Comparison of ENCODE assay signal across 14 mouse cellular contexts in genomic region chr17:11303116-11303515, GRCm38 (mm10).
DNase-seq lines count a peak whose midpoint lies in the region; ATAC-seq and TF ChIP-seq lines count a peak whose summit lies in the region.
"Had no signal": no experiment of that assay in that cellular context is flagged by ENCODE, and none has a peak within 500 bp of the region (broad histone marks: within the 10 kb centered on the region; RNA-seq: fewer than 3 reads in every experiment).

No protein-coding gene starts in this region.

- H3K4me1 ChIP-seq in hindbrain, postnatal 0 days (ENCODE audit: insufficient read depth, low read length) = no peaks in the 10 kb centered on the region
- H3K4me1 ChIP-seq in hindbrain, embryonic 12.5 days = no peaks in the 10 kb centered on the region
- H3K4me1 ChIP-seq: heart, embryonic 15.5 days; limb, embryonic 13.5 days; lung, embryonic 15.5 days had no signal

- no peak overlapping the region for H3K4me2 ChIP-seq in hindbrain, postnatal 0 days (ENCODE audit: low read depth, low read length)
- no peak overlapping the region for H3K4me2 ChIP-seq in hindbrain, embryonic 12.5 days (replicated peaks)
- H3K4me2 ChIP-seq: heart, embryonic 15.5 days; limb, embryonic 13.5 days; lung, embryonic 15.5 days had no signal

- no peak overlapping the region for H3K9ac ChIP-seq in hindbrain, postnatal 0 days (replicated peaks; ENCODE audit: low read length)
- no peak overlapping the region for H3K9ac ChIP-seq in hindbrain, embryonic 12.5 days
- H3K9ac ChIP-seq: heart, embryonic 15.5 days; limb, embryonic 13.5 days; lung, embryonic 15.5 days had no signal

- no peaks in the 10 kb centered on the region for H3K36me3 ChIP-seq in hindbrain, postnatal 0 days (ENCODE audit: insufficient read depth, low read length)
- H3K36me3 ChIP-seq in hindbrain, embryonic 12.5 days = no peaks in the 10 kb centered on the region
- H3K36me3 ChIP-seq: heart, embryonic 15.5 days; limb, embryonic 13.5 days; lung, embryonic 15.5 days; midbrain, embryonic 10.5 days had no signal

- H3K9me3 ChIP-seq in hindbrain, postnatal 0 days (ENCODE audit: low read length) = no peaks in the 10 kb centered on the region
- peaks cover 5% of the 10 kb centered on the region; the same call in 1 of the 2 replicates for H3K9me3 ChIP-seq in hindbrain, embryonic 12.5 days (replicated peaks)
- H3K9me3 ChIP-seq: heart, embryonic 15.5 days; limb, embryonic 13.5 days; lung, embryonic 15.5 days had no signal

- H3K4me3 ChIP-seq in hindbrain, postnatal 0 days (ENCODE audit: low read length) = no peak overlapping the region
- H3K4me3 ChIP-seq in hindbrain, embryonic 12.5 days = no peak overlapping the region
- H3K4me3 ChIP-seq: heart, embryonic 15.5 days; limb, embryonic 13.5 days; lung, embryonic 15.5 days; midbrain, embryonic 10.5 days had no signal

- TF ChIP-seq CTCF in hindbrain, postnatal 0 days (IDR thresholded peaks at IDR 0.05; ENCODE audit: low read depth) = no peak

- intact Hi-C loops in heart, postnatal 10 days (cut with DNase I) = no loop called here

- no peaks in the 10 kb centered on the region for H3K27me3 ChIP-seq in hindbrain, postnatal 0 days (ENCODE audit: insufficient read depth, low read length)
- no peaks in the 10 kb centered on the region for H3K27me3 ChIP-seq in hindbrain, embryonic 12.5 days
- H3K27me3 ChIP-seq: heart, embryonic 15.5 days; lung, embryonic 15.5 days had no signal

- 50% methylated on average over 9 of the region's 9 CpGs for WGBS in hindbrain, postnatal 0 days
- WGBS in hindbrain, embryonic 12.5 days = 70% methylated on average over 9 of the region's 9 CpGs

- ATAC-seq in hindbrain, postnatal 0 days = no peak
- no peak for ATAC-seq in hindbrain, embryonic 12.5 days (ENCODE audit: low FRiP score)
- no peak for ATAC-seq in erythroid progenitor cell, adult 5-6 weeks (replicated peaks; ENCODE audit: low FRiP score, poor library complexity, severe bottlenecking)

- peak; percentile 35 for DNase-seq in hindbrain, postnatal 0 days (ENCODE audit: low spot score)
- peak; percentile 46 for DNase-seq in adrenal gland, postnatal 25 days
- DNase-seq in layer of hippocampus, adult 9-11 months = peak; percentile 53
- peak; percentile 29 for DNase-seq in right cerebral cortex, postnatal 14 days
- DNase-seq in heart, postnatal 10 days = no peak
- no peak for DNase-seq in thymus, postnatal 14 days
- DNase-seq: gastrocnemius, postnatal 14 days; kidney, postnatal 14 days had no signal

- H3K27ac ChIP-seq in hindbrain, postnatal 0 days = no peak overlapping the region
- no peak overlapping the region for H3K27ac ChIP-seq in hindbrain, embryonic 12.5 days
- H3K27ac ChIP-seq: heart, embryonic 15.5 days; limb, embryonic 13.5 days; lung, embryonic 15.5 days; midbrain, embryonic 10.5 days had no signal

Comparison
In these comparisons a context has a peak if more than half of its experiments do, and no peak if none do; other contexts are left out.
1. DNase-seq: peak in hindbrain, postnatal 0 days (single experiment), adrenal gland, postnatal 25 days (single experiment), layer of hippocampus, adult 9-11 months (single experiment) and right cerebral cortex, postnatal 14 days (single experiment); none in heart, postnatal 10 days (0 of 2) and thymus, postnatal 14 days (single experiment).